ENCODE assay signal across 9 mouse cellular contexts in the genomic region with DNA sequence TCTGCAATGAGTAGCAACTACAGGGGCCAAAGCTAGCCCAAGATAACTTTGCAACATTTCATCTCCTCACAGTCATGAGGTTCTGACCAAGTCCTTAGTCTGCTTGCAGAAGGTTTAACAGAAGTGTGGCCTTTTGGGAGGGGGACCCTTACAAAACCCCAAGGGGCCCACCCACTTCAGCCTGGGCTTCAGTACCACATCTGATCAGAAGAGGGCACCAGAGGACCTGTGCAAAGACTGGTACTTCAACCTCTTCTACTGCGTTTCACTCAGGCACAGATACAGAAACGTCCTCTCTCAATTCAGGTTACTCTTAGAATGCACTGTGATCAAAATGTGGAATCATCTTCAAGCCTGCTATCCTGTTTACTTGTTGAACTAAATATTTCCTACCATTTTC. TPM values are rescaled to one million over a fixed set of nuclear protein-coding genes. Genes with fewer than 3 reads are reported as not detected.
DNase-seq lines count a peak whose midpoint lies in the region; ATAC-seq lines count a peak whose summit lies in the region.
"Had no signal": no experiment of that assay in that cellular context is flagged by ENCODE, and none has a peak within 500 bp of the region (broad histone marks: within the 10 kb centered on the region; RNA-seq: fewer than 3 reads in every experiment).

No protein-coding gene starts in this region.

- intact Hi-C loops in heart, postnatal 14 days (cut with DNase I), result loop anchor here (2.0 kb wide), 1 partner anchor 66 kb away; no protein-coding TSS in a partner anchor
- intact Hi-C loops in left cerebral cortex, postnatal 10 days (cut with DNase I), result loop anchor here (5.0 kb wide), 1 partner anchor 68 kb away; no protein-coding TSS in a partner anchor

- H3K36me3 ChIP-seq in hindbrain, embryonic 11.5 days (ENCODE audit: control insufficient read depth, insufficient read depth, low read length), result no peaks in the 10 kb centered on the region
- no peaks in the 10 kb centered on the region for H3K36me3 ChIP-seq in hindbrain, embryonic 13.5 days

- peak; percentile 76 for DNase-seq in hindbrain, embryonic 11.5 days (ENCODE audit: low spot score)
- peak; percentile 77 for DNase-seq in adrenal gland, postnatal 14 days
- peak; percentile 71 for DNase-seq in embryo, embryonic 9.5 days (ENCODE audit: extremely low spot score)
- DNase-seq in heart, postnatal 14 days, result peak; percentile 71 to 85
- peak; percentile 38 to 76 for DNase-seq in left cerebral cortex, postnatal 10 days (ENCODE audit: extremely low spot score in 1 of 2, low spot score in 2 of 2)
- DNase-seq in natural killer cell, adult 2 months (ENCODE audit: low spot score in 2 of 2), result peak; percentile 68 to 80
- DNase-seq in testis, postnatal 14 days (ENCODE audit: low spot score), result peak; percentile 30

- H3K27ac ChIP-seq in hindbrain, embryonic 11.5 days (ENCODE audit: low read depth, low read length), result no peak overlapping the region
- H3K27ac ChIP-seq in hindbrain, embryonic 13.5 days, result no peak overlapping the region

- H3K4me2 ChIP-seq in hindbrain, embryonic 11.5 days (replicated peaks; ENCODE audit: low read depth, low read length), result no peak overlapping the region
- H3K4me2 ChIP-seq in hindbrain, embryonic 13.5 days, result no peak overlapping the region

- H3K27me3 ChIP-seq in hindbrain, embryonic 11.5 days (ENCODE audit: control insufficient read depth, insufficient read depth, low read length), result no peaks in the 10 kb centered on the region
- no peaks in the 10 kb centered on the region for H3K27me3 ChIP-seq in hindbrain, embryonic 13.5 days

- no peak overlapping the region for H3K9ac ChIP-seq in hindbrain, embryonic 11.5 days (ENCODE audit: low read depth, low read length)
- no peak overlapping the region for H3K9ac ChIP-seq in hindbrain, embryonic 13.5 days

- no peaks in the 10 kb centered on the region for H3K4me1 ChIP-seq in hindbrain, embryonic 11.5 days (replicated peaks; ENCODE audit: control insufficient read depth, insufficient read depth, low read length)
- no peaks in the 10 kb centered on the region for H3K4me1 ChIP-seq in hindbrain, embryonic 13.5 days (replicated peaks)

- no peak for ATAC-seq in hindbrain, embryonic 11.5 days (ENCODE audit: low FRiP score)
- ATAC-seq in hindbrain, embryonic 13.5 days (ENCODE audit: low FRiP score), result no peak; the same call in 1 of the 2 replicates

- H3K9me3 ChIP-seq in hindbrain, embryonic 11.5 days (ENCODE audit: control insufficient read depth, low read length), result no peaks in the 10 kb centered on the region
- H3K9me3 ChIP-seq in hindbrain, embryonic 13.5 days, result no peaks in the 10 kb centered on the region

- H3K4me3 ChIP-seq in hindbrain, embryonic 11.5 days (ENCODE audit: low read depth, low read length), result no peak overlapping the region
- no peak overlapping the region for H3K4me3 ChIP-seq in hindbrain, embryonic 13.5 days
- H3K4me3 ChIP-seq: myocyte had no signal

- 11% methylated on average over 2 of the region's 2 CpGs for WGBS in hindbrain, embryonic 11.5 days
- 13% methylated on average over 2 of the region's 2 CpGs for WGBS in hindbrain, embryonic 13.5 days

RNA-seq across cellular contexts. Expression of a gene that starts 30.0 kb away (rescaled TPM):
- polyA plus RNA-seq in hindbrain, embryonic 11.5 days (2014; fragmentation: Nextera tagmentation; extraction: Ambion mirVana), result not detected in 2 replicates
- polyA plus RNA-seq in hindbrain, embryonic 13.5 days (2015; fragmentation: Nextera tagmentation; extraction: Ambion mirVana), result not detected in 2 replicates
- not detected in 2 replicates for total RNA-seq in adrenal gland, postnatal 14 days (2021)
- not detected for total RNA-seq in heart, postnatal 14 days (2021)
- under 1 TPM in 1 of 2 experiments, not detected in 1; 0.39 TPM for total RNA-seq in left cerebral cortex, postnatal 10 days (2021)
- polyA plus RNA-seq: myocyte had no signal

RNA-seq across cellular contexts. Expression of a gene that starts 42.3 kb away (rescaled TPM):
- polyA plus RNA-seq in hindbrain, embryonic 11.5 days (2014; fragmentation: Nextera tagmentation; extraction: Ambion mirVana), result 130 and 138 TPM in 2 replicates
- 112 and 118 TPM in 2 replicates for polyA plus RNA-seq in hindbrain, embryonic 13.5 days (2015; fragmentation: Nextera tagmentation; extraction: Ambion mirVana)
- 121 and 125 TPM in 2 replicates for total RNA-seq in adrenal gland, postnatal 14 days (2021)
- 100 to 1,000 TPM; 111 to 112 TPM for total RNA-seq in heart, postnatal 14 days (2021)
- total RNA-seq in left cerebral cortex, postnatal 10 days (2021), result 10 to 100 TPM; 81.5 to 83.4 TPM
